Mouse (Mus musculus) neutrophil, adult 65 days (primary cell): ENCODE results near the gene Cers6. TPM values are rescaled to one million over a fixed set of nuclear protein-coding genes. Genes with fewer than 3 reads are reported as not detected.

Experiments
- total RNA-seq: library from RNA; stranded (reverse); gene quantifications from 2 replicates; pipeline ENCODE4 v1.2.4, GENCODE M21; 2023

The Cers6 gene
- total RNA-seq = 228 and 358 TPM in 2 replicates

GRCm38 (mm10) chr2:68860904-68861685 lies at the start of gene Cers6:
Gene Cers6 (plus strand): TSS chr2:68861441.

GRCm38 (mm10) chr2:69135661-69136576 lies 274.7 kb downstream of the Cers6 start, which contains the start of gene Nostrin:
Gene Nostrin (plus strand): TSS chr2:69135800.

Other genes starting within 250 kb of the Cers6 start
- gene 4932414N04Rik, start 205.0 kb upstream of the Cers6 start, total RNA-seq = not detected in 2 replicates